Mouse (Mus musculus): Measurements from ENCODE around the gene Aars2.

DNA sequence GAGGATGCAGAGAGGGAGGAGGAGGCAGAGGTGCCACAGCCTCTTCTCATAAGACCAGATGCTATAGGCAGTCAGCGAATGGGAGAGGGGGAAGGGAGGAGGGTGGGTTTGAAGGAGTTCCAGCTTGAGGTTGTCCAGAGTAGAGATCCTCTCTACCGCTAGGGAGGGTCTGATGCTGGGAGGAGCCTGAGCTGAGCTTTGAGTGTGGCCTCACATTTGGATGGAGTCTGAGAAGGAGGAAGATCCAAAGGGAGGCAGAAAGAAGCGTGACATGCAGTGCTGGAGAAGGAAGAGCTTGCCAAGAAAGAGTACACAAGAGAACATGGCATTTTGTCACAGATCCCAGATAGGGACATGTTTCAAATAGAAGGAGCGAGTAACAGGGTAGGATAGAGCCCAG is 31.8 kb downstream of the Aars2 start:
- no peak for TF ChIP-seq POLR2A (IDR thresholded peaks at IDR 0.05; ENCODE audit: borderline replicate concordance, extremely low read depth, low read depth, low read length)
- TF ChIP-seq CTCF (IDR thresholded peaks at IDR 0.05; ENCODE audit: insufficient read depth, low read length) = no peak
